Mouse (Mus musculus) R1 (cell line): ENCODE results near the gene Hhipl2.
"Not testable (repeated sequence)": the region's sequence is repeated elsewhere in the genome, so short reads cannot be mapped to it uniquely, and the experiment has no call there.

Experiments used
- DNase-seq: peaks from one replicate; pipeline ENCODE4 v3.0.0-alpha.2; 2018; ENCODE audit warnings: low read depth, low spot score

Gene Hhipl2

GRCm38 (mm10) chr1:183417873-183418272 lies at the start of gene Hhipl2:
Gene Hhipl2, plus strand, starts transcription at chr1:183418215.
- DNase-seq = no peak

- DNase-seq = peak; percentile 56
These were observed 49.2 kb upstream of the Hhipl2 start for GRCm38 (mm10) chr1:183368601-183369400.

GRCm38 (mm10) chr1:183369427-183370014 lies 48.5 kb upstream of the Hhipl2 start, which contains the start of gene Mia3:
Gene Mia3, minus strand, starts transcription at chr1:183369553.
- peak; percentile 95 for DNase-seq

- DNase-seq = peak; percentile 53
These were observed 43.3 kb upstream of the Hhipl2 start for GRCm38 (mm10) chr1:183374728-183375127.

- DNase-seq = no peak
These were observed 41.0 kb upstream of the Hhipl2 start for GRCm38 (mm10) chr1:183377045-183377444.

- DNase-seq = peak; percentile 21
These were observed 39.6 kb upstream of the Hhipl2 start for GRCm38 (mm10) chr1:183378321-183378941.

GRCm38 (mm10) chr1:183379376-183379775 lies 38.6 kb upstream of the Hhipl2 start:
- peak; percentile 88 for DNase-seq

GRCm38 (mm10) chr1:183381816-183382215 lies 36.2 kb upstream of the Hhipl2 start:
- DNase-seq = no peak

GRCm38 (mm10) chr1:183382621-183383020 lies 35.4 kb upstream of the Hhipl2 start:
- DNase-seq = no peak

GRCm38 (mm10) chr1:183387421-183387820 lies 30.6 kb upstream of the Hhipl2 start:
- not testable (repeated sequence) for DNase-seq

- DNase-seq = peak; percentile 98
These were observed 29.3 kb upstream of the Hhipl2 start, which contains the start of gene Taf1a for GRCm38 (mm10) chr1:183388426-183389406. Gene Taf1a, plus strand, starts transcription at chr1:183388981.

- no peak for DNase-seq
These were observed 14.6 kb upstream of the Hhipl2 start for GRCm38 (mm10) chr1:183403396-183403795.

- no peak for DNase-seq
These were observed 3.8 kb upstream of the Hhipl2 start for GRCm38 (mm10) chr1:183414081-183414727.

- DNase-seq = no peak
These were observed 1.7 kb downstream of the Hhipl2 start for GRCm38 (mm10) chr1:183419741-183420140.

- DNase-seq = no peak
These were observed 2.3 kb downstream of the Hhipl2 start for GRCm38 (mm10) chr1:183420296-183420695.

GRCm38 (mm10) chr1:183424100-183424499 lies 6.1 kb downstream of the Hhipl2 start:
- peak; percentile 75 for DNase-seq

- no peak for DNase-seq
These were observed 16.9 kb downstream of the Hhipl2 start for GRCm38 (mm10) chr1:183434918-183435317.

- peak; percentile 60 for DNase-seq
These were observed 21.0 kb downstream of the Hhipl2 start for GRCm38 (mm10) chr1:183439036-183439435.

- DNase-seq = peak; percentile 80
These were observed 24.2 kb downstream of the Hhipl2 start for GRCm38 (mm10) chr1:183442015-183442774.

GRCm38 (mm10) chr1:183453066-183453465 lies 35.1 kb downstream of the Hhipl2 start:
- no peak for DNase-seq
